Mouse (Mus musculus) ovary, postnatal 10 days (tissue): ENCODE results near the gene D3Ertd254e.
"Not testable (repeated sequence)": the region's sequence is repeated elsewhere in the genome, so short reads cannot be mapped to it uniquely, and the experiment has no call there.

ENCODE experiments used
- DNase-seq: peaks from one replicate; pipeline ENCODE4 v3.0.0; 2022; ENCODE audit warnings: low spot score

Gene D3Ertd254e

DNA sequence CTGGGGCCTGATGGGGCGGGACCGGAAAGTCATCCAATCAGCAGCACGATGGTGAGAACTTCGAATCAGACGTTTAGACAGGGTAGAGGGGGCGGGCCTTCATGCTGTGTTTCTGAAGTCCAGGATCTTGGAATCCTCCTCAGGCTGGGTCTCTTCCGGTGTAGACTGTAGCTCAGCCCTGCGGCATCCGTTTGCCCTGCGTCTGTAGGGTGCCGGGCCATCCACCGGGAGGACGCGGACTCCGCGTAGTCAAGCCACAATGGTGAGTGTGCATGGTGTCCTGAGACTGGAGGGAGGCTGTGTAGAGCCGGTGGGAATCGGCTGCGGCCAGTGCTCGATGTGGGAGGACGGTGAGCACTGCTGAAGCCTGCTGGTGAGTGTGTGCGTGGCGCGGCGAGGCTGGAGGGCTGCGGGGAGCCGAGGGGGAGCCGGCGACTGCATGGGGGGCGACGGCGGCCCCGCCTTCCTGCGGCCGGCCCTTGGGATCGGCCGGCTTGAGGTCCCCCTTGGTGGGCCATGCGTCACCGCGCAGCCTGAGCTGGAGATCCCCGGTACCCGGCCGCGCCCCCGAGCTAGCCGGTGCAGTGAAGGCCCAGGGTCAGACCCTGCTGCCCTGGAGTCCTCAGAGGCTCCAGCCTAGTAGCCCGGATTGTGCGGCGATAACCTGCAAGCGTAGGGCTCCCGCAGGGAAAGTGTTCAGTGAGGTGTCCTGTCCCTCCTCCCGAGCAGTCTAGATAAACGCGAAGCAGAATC lies at the start of gene D3Ertd254e:
TSS of gene D3Ertd254e (plus strand) at position 84 of the 753 bp plus-strand sequence.
- peak; percentile 67 for DNase-seq

DNA sequence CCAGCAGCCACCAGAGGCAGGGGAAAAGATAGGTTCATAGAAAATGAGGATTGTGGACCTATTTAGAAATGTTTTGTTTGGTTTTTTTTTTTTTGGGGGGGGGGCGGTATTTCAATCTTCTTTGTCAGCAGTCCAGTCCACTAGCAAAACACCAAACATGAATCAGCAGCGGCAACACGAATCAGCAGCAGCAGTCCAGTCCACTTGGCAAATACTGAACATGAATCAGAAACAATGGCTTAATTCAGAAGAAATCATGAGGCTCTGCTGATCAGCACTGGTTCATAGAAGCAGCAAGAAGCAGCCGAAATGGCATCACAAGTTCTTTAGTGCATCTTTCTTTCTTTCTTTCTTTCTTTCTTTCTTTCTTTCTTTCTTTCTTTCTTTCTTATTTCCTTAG lies 34.7 kb upstream of the D3Ertd254e start:
- no peak for DNase-seq

GRCm38 (mm10) chr3:36119684-36120548 lies 30.9 kb upstream of the D3Ertd254e start:
- no peak for DNase-seq

DNA sequence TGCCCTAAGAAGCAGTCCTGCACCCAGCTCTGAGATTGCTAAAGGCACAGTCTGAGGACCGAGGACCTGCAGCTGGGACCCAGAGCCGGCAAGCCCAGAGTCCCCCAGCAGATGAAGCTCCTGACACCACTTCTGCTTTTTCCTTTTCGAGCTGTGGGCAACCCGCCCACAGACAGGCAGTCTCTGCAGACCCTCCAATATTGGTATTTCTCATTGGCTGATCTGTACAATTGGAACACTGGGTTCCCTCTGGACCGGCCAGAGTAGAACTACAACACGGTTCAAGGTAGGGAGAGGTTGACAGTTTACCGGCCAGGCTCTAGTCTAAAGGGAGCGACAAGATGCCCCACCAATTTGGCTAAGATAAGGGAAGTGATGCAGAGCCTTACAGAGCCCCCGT lies 24.6 kb upstream of the D3Ertd254e start:
- not testable (repeated sequence) for DNase-seq

GRCm38 (mm10) chr3:36136152-36136551 lies 14.7 kb upstream of the D3Ertd254e start:
- DNase-seq: no peak

GRCm38 (mm10) chr3:36137560-36137959 lies 13.3 kb upstream of the D3Ertd254e start:
- no peak for DNase-seq

DNA sequence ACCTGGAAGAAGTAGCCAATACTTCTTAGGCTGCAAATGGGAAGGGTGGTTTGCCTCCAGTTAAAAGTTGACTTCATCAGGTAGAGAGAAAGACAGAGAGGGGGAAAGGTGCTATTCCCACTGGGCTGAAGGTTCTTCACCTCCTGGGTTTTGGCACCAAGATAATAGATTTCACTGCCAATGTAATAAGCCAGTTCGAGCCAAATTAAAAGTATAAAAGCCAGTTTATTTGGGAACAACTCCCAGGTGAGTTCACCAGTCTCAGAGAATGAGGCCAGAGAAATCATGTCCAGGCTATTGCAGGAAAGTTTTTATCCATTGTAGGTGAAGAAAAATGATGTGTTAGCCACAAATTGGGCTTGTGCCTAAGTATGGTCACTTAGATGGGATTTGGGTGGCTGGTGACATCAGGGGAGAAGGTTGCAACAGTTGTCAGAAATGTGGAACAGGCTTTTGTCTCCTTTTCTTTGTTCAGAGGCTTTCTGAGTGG lies 12.6 kb upstream of the D3Ertd254e start:
- DNase-seq: no peak

GRCm38 (mm10) chr3:36138996-36139395 lies 11.8 kb upstream of the D3Ertd254e start:
- DNase-seq: no peak

- no peak for DNase-seq
These were observed 282 bp upstream of the D3Ertd254e start for GRCm38 (mm10) chr3:36150537-36150933.

GRCm38 (mm10) chr3:36155268-36155667 lies 4.5 kb downstream of the D3Ertd254e start:
- no peak for DNase-seq

DNA sequence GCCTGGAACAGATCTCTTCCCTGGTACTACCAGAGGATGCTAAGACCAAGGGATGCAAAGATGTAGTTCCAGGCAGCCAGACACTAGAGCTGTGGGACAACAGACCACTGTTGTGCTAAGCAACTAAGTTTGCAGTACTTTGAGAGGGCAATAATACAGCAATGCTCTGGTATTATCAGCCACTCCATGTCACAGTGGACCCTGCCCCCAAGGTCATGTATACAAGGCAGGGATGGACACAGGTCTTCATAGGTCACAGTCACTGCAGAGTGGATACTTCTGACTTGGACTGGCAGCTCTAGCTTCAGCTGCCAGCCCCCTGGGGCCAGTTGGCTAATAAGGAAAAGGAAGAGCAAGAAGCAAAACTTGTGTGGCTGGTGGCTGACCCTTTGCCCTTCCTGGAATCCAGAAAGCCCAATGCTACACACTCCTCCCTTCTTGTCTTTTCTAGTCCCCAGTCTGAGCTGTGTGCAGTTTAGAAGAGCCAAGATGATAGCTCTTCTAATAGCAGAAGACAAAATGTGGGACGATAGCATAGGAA lies 19.9 kb downstream of the D3Ertd254e start:
- DNase-seq: no peak

GRCm38 (mm10) chr3:36171348-36171747 lies 20.5 kb downstream of the D3Ertd254e start:
- DNase-seq: no peak

DNA sequence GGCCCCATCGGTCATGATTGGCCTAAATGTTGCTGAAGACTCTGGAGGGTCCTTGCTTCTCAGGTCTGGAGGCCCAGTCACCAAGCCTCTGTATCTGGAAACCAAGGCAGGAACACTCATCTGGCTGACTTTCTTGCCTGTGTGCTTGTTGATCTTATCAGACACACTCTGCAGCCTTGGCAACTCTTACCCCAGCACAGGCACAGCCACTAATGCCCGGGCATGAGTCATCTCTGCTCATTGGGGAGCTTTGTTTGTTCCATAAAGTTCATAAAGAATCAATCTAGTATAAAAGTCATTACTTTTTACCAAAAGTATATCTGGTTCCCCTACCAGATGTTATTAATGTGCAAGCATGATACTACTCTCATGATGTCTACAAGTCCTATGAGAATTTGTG lies 22.9 kb downstream of the D3Ertd254e start:
- DNase-seq: no peak

- DNase-seq: no peak
These were observed 30.7 kb downstream of the D3Ertd254e start for GRCm38 (mm10) chr3:36181519-36181918.

DNA sequence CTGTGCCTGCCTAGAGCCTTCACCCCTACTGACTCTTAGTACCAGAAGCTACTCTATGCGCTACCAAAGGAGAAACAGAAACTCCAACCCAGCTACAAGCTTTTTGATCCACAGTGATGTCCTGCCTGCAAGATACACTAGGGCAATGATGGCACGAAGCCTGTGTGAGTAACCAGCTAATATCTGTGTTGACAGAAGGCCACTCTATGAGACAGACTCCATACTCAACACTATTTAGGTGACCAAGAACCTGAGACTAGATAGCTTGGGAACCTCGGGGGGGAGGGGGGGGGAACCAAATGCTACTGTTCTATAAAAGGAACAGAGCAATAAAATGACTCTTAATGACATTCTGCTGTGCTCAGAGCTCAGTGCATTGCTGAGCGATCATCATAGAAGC lies 35.7 kb downstream of the D3Ertd254e start:
- no peak for DNase-seq

GRCm38 (mm10) chr3:36189243-36189642 lies 38.4 kb downstream of the D3Ertd254e start:
- DNase-seq: no peak

DNA sequence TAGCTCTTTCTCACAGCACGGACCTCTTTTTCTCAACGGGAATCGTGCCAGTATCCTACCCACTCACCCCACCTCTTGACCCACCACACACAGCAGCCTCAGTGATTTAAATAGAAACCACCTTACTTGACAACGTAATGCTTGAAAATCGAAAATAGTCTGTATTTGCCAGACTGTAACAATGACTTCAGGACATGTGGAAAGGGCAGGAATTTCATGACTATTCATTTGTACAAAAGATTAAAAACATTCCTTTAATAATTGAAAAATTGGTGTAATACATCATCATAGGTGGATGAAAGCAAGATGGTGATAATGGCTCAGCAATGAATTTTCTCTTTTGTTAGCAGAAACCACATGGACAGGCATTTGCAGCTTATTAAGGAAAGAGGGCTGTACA lies 50.3 kb downstream of the D3Ertd254e start:
- no peak for DNase-seq

DNA sequence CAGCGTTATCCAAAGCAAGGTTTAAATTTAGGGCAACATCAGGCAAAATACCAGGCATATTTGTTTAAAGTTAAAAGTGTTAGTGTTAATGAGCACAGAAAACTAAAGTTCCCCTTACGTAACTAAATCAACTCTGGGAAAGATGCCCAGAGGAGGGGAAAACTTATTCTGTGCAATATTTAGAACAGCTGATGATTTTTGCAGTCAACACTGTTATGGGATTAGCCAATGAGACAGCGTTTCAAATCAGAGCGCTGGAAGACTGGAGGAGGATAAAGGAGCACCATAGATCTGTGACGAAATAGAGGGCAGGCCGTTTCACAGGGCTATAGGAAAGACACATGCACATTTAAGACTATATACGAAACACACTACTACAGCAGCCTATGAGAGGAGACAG lies 52.1 kb downstream of the D3Ertd254e start:
- DNase-seq: no peak

DNA sequence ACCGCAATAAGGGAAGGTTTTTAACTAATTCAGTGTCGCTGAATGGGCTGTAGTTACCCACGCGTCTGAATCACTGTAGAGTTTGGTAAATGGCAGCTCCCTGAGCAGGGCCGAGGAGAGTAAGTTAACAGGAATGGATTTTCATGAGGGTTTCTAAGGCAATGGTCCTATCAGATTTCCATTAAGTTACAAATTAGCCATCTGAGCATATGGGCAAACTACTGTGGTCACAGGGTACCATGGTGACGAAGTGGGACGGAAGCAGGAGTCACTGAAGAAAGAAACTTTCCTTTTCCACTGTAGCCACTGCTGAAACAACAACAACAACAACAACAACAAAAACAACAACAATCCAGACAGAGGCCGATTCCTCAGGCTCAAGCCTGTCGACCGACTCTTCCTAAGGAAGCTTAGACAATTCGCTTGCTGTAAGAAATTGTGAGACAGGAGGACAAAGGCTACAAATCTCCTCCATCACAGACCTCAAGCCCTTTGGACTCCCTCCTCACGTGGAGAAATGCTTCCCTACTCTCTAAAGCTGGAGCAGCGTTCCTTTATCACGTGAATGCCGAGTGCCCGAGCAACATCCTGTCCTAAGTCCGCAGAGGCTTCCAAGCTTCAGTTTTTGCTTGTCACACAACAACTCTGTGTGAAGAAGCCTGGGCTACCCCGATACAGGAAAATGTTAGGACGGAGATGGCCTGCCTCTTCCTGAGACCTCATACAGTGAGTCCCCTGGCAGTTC lies 56.9 kb downstream of the D3Ertd254e start:
- no peak for DNase-seq

DNA sequence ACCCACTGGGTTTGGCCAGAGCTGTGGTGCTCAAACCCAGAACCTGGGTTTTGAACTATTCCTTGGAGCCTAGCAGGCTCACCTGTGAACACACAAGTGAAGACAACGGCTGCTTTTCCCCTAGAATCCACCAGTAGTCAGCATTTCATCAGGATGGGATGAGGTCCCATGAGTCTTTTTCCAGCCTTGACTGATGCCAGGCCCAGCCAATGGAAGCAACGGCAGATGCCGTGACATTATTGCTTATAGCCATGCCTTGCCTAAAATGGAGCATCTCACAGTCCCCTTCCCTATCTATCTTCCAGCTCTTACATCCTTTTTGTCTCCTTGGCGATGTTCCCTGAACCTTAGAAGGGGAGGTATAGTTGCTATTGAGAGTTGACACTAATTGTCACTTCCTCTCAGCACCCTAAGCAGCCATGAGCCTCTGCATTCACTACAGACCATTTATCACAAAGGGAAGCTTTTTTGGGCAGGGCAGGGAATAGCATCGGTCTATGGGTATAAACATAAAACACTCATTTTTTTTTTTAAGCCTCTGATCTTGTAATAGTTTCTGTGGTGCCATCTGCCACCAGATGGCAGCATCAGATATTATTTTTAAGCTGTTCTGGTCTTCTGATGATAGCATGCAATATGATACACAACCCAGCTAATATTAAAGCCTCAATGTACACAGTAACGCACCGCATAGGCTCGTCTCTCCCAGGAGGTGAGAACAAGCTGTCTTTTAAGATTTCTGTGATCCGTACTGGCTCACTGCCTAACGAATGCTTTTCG lies 59.1 kb downstream of the D3Ertd254e start:
- DNase-seq: no peak

- DNase-seq: no peak
These were observed 60.1 kb downstream of the D3Ertd254e start for GRCm38 (mm10) chr3:36210939-36211338.
